Mouse (Mus musculus) liver, embryonic 12.5 days (tissue): Measurements from ENCODE around the gene Xpnpep3. TPM values are rescaled to one million over a fixed set of nuclear protein-coding genes. Genes with fewer than 3 reads are reported as not detected.
A peak's percentile ranks its signal among the peaks of the same experiment; 100 is the strongest.

ENCODE experiments used
- ATAC-seq: fragments of 200-750 bp; cut with Nextera tagmentation; 2 replicates; pipeline ENCODE4 v1.8.0; 2017; ENCODE audit warnings: moderate number of reproducible peaks, mild to moderate bottlenecking, moderate library complexity
- H3K27ac ChIP-seq: fragments of 300-500 bp; sonication (generic); 2 replicates; pipeline ENCODE4 v1.5.1; 2016; ENCODE audit warnings: mild to moderate bottlenecking
- H3K27me3 ChIP-seq: fragments of 300-500 bp; sonication (generic); replicated peaks from 2 replicates; pipeline ENCODE4 v1.6.1; 2016; ENCODE audit warnings: mild to moderate bottlenecking, moderate library complexity
- H3K36me3 ChIP-seq: fragments of 300-500 bp; sonication (generic); 2 replicates; pipeline ENCODE4 v1.6.1; 2016; ENCODE audit warnings: mild to moderate bottlenecking, moderate library complexity
- H3K4me1 ChIP-seq: fragments of 300-500 bp; sonication (generic); 2 replicates; pipeline ENCODE4 v1.6.1; 2016
- H3K4me2 ChIP-seq: fragments of 300-500 bp; sonication (generic); 2 replicates; pipeline ENCODE4 v1.6.1; 2016; ENCODE audit warnings: mild to moderate bottlenecking, moderate library complexity
- H3K4me3 ChIP-seq: fragments of 300-500 bp; sonication (generic); 2 replicates; pipeline ENCODE4 v1.5.1; 2016; ENCODE audit warnings: mild to moderate bottlenecking, moderate library complexity
- H3K9ac ChIP-seq: fragments of 300-500 bp; sonication (generic); 2 replicates; pipeline ENCODE4 v1.6.1; 2016; ENCODE audit warnings: mild to moderate bottlenecking, moderate library complexity
- H3K9me3 ChIP-seq: fragments of 300-500 bp; sonication (generic); replicated peaks from 2 replicates; pipeline ENCODE4 v1.6.1; 2016; ENCODE audit warnings: mild to moderate bottlenecking, moderate library complexity
- WGBS: fragments of 180-500 bp; shearing (Covaris S2); methylation state at CpG from one replicate; pipeline ENCODE4 v1.1.7; 2016; ENCODE audit not compliant: insufficient replicate concordance; 5-methylcytosine and 5-hydroxymethylcytosine counted together
- polyA plus RNA-seq: library from polyadenylated mRNA; unstranded; fragments of >200 nt; fragmentation: Nextera tagmentation; extraction: Ambion mirVana; gene quantifications from 2 replicates; pipeline ENCODE4 v1.2.1, GENCODE M21; 2016

Xpnpep3 gene
- 10.1 and 10.5 TPM in 2 replicates for polyA plus RNA-seq

DNA sequence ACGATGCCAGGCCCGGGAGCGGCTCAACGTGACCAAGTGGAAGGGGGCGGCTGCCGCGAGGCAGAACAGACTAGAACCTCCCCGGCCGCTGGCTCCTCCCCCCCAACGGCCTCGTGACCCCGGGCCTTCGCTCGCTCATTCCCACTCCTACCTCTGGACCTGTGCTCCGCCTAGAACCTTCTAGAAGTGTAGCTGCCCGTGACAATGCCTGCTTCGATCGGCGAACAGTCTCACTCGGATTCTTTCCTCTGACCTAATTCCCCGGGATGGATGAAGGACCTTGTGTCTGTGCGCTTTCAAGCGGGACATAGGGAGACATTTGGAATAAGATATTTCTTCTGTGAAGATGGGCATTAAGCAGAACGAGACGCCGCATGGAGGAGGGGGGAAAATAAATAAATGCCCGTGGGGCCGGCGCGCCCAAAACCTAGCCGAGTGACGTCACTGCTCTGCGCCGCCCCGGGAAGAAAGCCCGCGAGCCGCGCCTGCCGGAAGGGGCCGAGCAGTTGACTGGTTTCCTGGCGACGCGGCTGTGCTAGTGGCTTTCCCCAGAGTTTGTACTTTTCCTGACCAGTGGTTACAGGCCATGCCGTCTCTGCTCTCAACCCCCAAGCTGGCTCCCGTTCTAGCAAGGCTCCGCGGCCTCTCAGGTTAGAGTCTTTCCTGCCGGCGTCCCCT is at the start of gene Xpnpep3, which contains the start of gene St13:
TSS of gene Xpnpep3 (plus strand) at position 501 of the 678 bp plus-strand sequence.
TSS of gene St13 (minus strand) at position 440 of the 678 bp plus-strand sequence.
- Histone ChIP-seq H3K4me2 (peak within 1 kb of the TSS; percentile 96), H3K9me3 (no peaks in the 10 kb centered on the region), H3K27ac (peak within 1 kb of the TSS; percentile 92), H3K4me1 (peaks cover 48% of the 10 kb centered on the region), H3K36me3 (peaks cover 10% of the 10 kb centered on the region; the same call in 1 of the 2 replicates), H3K4me3 (peak within 1 kb of the TSS; percentile 88), H3K9ac (peak within 1 kb of the TSS; percentile 96), H3K27me3 (no peaks in the 10 kb centered on the region)
- ATAC-seq: peak; percentile 99
- under 1% methylated on average over 49 of the region's 50 CpGs for WGBS

DNA sequence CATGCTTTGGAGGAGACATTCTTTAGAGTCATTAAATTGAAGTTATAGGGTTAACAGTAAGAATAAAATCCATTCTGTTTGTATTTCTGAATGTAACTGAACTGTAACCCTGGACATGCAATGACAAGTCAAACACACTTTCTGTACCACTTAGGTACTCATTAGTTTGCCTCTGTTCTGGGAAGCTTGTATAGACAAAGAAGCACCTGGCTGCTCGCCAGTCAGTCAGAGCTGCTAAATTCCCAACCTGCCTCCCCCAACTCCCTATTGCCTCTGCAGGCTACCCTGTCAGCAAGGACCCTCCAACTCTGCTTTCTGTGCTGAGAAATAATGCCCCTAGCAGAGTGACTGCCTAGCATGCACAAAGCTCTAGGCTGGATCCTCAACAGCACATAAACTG is 49.5 kb upstream of the Xpnpep3 start:
- Histone ChIP-seq H3K27me3 (no peaks in the 10 kb centered on the region), H3K4me3 (no peak overlapping the region), H3K9me3 (no peaks in the 10 kb centered on the region), H3K9ac (no peak overlapping the region), H3K4me1 (peaks cover 19% of the 10 kb centered on the region), H3K27ac (no peak overlapping the region), H3K4me2 (no peak overlapping the region), H3K36me3 (no peaks in the 10 kb centered on the region)
- WGBS: 58% methylated on average over 1 of the region's 1 CpGs
- ATAC-seq: no peak

DNA sequence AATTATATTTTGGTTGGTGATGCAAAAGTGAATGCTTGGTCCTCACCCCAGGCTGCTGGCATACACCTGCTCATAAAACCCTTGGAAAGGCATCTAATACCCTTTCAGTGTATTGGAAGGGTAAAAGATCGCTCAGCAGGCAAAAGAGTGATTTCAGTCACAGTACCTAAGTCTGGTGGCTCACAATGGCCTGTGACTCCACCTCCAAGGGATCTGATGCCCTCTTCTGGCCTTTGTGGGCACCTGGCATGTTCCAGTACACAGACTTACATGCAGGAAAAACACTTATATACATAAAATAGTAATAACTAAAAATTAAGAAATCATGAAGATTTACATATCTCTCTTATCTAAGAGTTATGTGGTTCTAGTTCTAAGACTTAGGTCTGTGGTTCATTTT is 47.3 kb upstream of the Xpnpep3 start:
- no peaks in the 10 kb centered on the region for H3K9me3 ChIP-seq
- H3K27ac ChIP-seq: no peak overlapping the region
- no peak for ATAC-seq
- H3K4me3 ChIP-seq: no peak overlapping the region
- 63% methylated on average over 1 of the region's 1 CpGs for WGBS
- no peaks in the 10 kb centered on the region for H3K27me3 ChIP-seq
- H3K9ac ChIP-seq: no peak overlapping the region
- H3K36me3 ChIP-seq: 0 out of 2 replicates have a peak, but pooled peaks cover 2% of the 10 kb centered on the region
- no peak overlapping the region for H3K4me2 ChIP-seq
- peaks cover 27% of the 10 kb centered on the region for H3K4me1 ChIP-seq

DNA sequence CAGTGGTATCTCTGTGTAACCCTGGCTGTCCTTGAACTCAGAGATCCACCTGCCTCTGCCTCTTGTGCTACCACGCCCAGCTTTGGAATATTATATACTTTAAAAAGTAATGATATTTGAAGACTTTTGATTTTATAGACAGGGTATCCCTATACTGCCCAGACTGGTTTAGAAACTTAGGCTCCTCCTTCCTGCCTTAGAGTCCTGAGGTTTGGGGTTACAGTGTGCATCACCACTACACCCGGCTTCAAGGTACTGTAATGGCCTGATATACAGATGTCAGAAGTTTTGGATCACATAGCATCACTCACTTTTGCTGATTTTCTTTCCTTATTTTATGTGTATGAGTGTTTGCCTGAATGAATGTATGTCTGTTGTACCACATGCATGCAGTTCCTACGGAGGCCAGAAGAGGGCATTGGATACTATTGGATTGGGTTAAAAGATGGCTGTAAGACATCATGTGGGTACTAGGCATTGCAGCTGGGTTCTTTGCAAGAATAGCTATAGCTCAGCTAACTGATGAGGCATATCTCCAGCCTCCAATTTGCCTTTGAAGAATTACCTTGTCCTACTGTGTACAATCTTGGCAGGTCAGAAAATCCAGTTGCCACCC is 44.7 kb upstream of the Xpnpep3 start:
- H3K4me1 ChIP-seq: peaks cover 31% of the 10 kb centered on the region
- 0 out of 2 replicates have a peak, but pooled peaks cover 2% of the 10 kb centered on the region for H3K36me3 ChIP-seq
- no peak overlapping the region for H3K4me3 ChIP-seq
- no peak for ATAC-seq
- 45% methylated on average over 3 of the region's 3 CpGs for WGBS
- H3K9me3 ChIP-seq: no peaks in the 10 kb centered on the region
- no peak overlapping the region for H3K9ac ChIP-seq
- H3K4me2 ChIP-seq: no peak overlapping the region
- no peak overlapping the region for H3K27ac ChIP-seq
- H3K27me3 ChIP-seq: no peaks in the 10 kb centered on the region

DNA sequence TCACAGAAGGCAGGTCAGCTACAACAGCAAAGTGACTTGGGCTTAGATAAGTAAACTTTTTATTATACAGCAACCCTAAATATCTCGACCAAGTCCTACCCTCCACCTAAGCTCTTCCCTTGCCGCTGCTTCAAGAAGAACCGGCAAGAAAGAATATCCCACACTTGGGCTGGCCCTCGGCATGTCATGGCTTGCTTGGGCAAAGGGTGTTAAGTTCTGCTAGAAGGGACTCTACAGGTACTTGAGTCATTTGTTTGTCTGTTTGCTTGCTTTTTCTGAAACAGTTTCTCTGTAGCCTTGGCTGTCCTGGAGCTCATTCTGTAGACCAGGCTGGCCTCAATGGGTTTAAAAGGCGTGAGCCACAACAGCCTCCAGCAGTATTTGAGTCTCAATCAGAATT is 43.0 kb upstream of the Xpnpep3 start:
- Histone ChIP-seq H3K4me3 (no peak overlapping the region), H3K9me3 (no peaks in the 10 kb centered on the region), H3K9ac (no peak overlapping the region), H3K27me3 (no peaks in the 10 kb centered on the region), H3K27ac (no peak overlapping the region), H3K36me3 (0 out of 2 replicates have a peak, but pooled peaks cover 2% of the 10 kb centered on the region), H3K4me1 (peaks cover 40% of the 10 kb centered on the region), H3K4me2 (no peak overlapping the region)
- ATAC-seq: no peak
- 63% methylated on average over 5 of the region's 5 CpGs for WGBS

DNA sequence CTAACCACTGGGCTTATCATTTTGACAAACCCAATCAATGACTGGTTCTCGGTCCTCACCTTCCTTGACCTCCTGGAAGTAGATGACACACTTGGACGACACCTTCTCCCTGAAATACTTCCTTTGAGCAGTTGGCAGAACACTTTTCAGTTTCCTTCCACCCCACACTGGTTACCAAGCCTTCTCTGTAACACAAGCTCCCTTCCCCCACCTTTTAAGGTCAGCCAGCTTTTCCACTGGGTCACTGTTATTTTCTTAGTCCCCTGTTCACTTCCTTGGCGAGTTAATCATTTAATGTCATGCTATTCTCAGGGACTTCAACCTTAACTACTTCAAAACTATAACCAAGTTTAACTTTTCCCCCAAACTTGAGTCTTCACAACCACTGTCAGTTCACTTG is 41.0 kb upstream of the Xpnpep3 start:
- no peaks in the 10 kb centered on the region for H3K9me3 ChIP-seq

DNA sequence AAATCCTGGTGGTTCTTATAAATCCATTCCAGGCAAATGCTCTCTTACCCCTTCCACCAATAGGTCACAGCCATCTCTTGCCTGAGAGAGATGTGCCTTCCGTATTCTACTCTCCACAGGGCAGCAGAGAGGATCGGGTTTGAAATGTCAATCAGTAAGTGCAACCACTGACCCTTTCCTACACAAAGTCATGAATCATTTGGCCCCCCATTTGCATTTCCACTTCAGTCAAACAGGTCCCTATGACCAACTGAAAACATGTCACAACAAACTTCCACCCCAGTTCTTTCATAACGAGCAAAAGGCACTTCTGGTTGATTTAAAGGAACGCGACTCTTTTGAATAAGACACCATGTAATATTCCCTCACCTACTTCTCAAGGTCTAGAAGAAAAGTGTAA is 40.5 kb upstream of the Xpnpep3 start:
- Histone ChIP-seq H3K36me3 (peaks cover 12% of the 10 kb centered on the region), H3K4me3 (peak overlapping the region; percentile 76), H3K9me3 (no peaks in the 10 kb centered on the region), H3K4me2 (peak overlapping the region; percentile 87), H3K9ac (0 out of 2 replicates have a peak overlapping the region, but pooled peaks have one; percentile 80), H3K27ac (no peak overlapping the region), H3K27me3 (no peaks in the 10 kb centered on the region), H3K4me1 (peaks cover 56% of the 10 kb centered on the region)
- ATAC-seq: no peak
- WGBS: 77% methylated on average over 5 of the region's 5 CpGs

More for the DNA sequence above, 41.0 kb upstream of the Xpnpep3 start:
- H3K36me3 ChIP-seq: peaks cover 9% of the 10 kb centered on the region
- WGBS: 58% methylated on average over 3 of the region's 3 CpGs
- no peak overlapping the region for H3K27ac ChIP-seq
- H3K9ac ChIP-seq: no peak overlapping the region
- H3K27me3 ChIP-seq: no peaks in the 10 kb centered on the region
- peaks cover 55% of the 10 kb centered on the region for H3K4me1 ChIP-seq
- H3K4me3 ChIP-seq: no peak overlapping the region
- no peak for ATAC-seq
- peak overlapping the region; percentile 87 for H3K4me2 ChIP-seq

DNA sequence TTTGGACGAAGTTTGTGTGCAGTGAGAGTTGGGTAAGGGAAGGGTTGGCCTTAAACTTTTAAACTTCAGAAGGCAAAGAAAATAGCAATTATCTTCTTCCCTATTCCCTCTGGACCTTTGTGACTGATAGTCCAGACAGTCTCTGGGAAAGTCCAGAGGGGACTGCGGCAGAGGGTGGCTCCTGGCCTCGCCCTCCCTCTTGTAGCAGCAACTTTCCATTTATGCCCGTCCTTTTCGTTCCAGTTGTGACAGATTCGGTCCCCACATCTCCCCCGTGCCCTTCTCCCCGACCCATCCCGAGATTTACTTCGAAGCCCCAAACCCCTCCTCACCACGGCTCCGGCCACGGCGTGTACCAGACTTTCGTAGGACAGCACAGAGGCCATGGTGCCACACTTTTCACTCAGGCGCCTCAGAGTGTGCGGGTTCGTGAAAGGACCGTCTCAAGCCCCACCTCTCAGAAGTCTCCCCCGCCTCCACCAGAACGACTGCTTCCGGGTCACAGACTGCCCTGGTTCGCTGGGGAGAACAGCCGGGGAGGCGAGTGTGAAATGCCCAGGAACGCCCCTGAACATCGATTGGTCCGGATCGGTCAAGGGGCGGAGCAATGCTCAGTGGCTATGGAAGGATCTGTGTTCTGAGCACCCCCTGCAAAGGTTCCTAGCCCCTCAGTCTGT is 39.5 kb upstream of the Xpnpep3 start, which contains the start of gene Slc25a17:
TSS of gene Slc25a17 (minus strand) at position 468 of the 677 bp plus-strand sequence.
- peak within 1 kb of the TSS; percentile 76 for H3K4me3 ChIP-seq
- H3K4me2 ChIP-seq: peak within 1 kb of the TSS; percentile 87
- H3K36me3 ChIP-seq: peaks cover 23% of the 10 kb centered on the region
- no peaks in the 10 kb centered on the region for H3K27me3 ChIP-seq
- peaks cover 56% of the 10 kb centered on the region for H3K4me1 ChIP-seq
- ATAC-seq: peak; percentile 99
- H3K27ac ChIP-seq: peak within 1 kb of the TSS; percentile 85
- WGBS: 1% methylated on average over 30 of the region's 30 CpGs
- no peaks in the 10 kb centered on the region for H3K9me3 ChIP-seq
- peak within 1 kb of the TSS; percentile 80 for H3K9ac ChIP-seq

DNA sequence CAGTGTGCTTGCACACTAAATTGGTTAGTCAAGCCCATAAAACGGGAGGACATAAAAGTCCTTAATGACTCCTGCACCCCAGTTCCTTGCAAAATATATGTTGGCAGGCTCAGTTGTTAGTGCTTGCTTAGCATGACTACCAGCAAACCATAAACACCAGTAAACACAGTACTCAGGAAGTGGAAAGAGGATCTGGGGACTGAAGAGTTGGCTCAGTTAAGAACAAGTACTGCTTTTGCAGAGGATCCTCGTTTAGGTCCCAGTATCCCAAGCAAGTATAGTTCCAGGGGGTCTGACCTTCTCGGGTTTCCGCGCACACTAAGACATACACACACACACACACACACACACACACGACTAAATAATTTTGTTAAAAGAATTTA is 38.9 kb upstream of the Xpnpep3 start:
- peak overlapping the region; percentile 76 for H3K4me3 ChIP-seq
- H3K9me3 ChIP-seq: no peaks in the 10 kb centered on the region
- 32% methylated on average over 6 of the region's 6 CpGs for WGBS
- peaks cover 56% of the 10 kb centered on the region for H3K4me1 ChIP-seq
- peak overlapping the region; percentile 87 for H3K4me2 ChIP-seq
- H3K9ac ChIP-seq: peak overlapping the region; percentile 47
- H3K36me3 ChIP-seq: peaks cover 28% of the 10 kb centered on the region
- peak; percentile 50 for ATAC-seq
- peak overlapping the region; percentile 85 for H3K27ac ChIP-seq
- H3K27me3 ChIP-seq: no peaks in the 10 kb centered on the region

DNA sequence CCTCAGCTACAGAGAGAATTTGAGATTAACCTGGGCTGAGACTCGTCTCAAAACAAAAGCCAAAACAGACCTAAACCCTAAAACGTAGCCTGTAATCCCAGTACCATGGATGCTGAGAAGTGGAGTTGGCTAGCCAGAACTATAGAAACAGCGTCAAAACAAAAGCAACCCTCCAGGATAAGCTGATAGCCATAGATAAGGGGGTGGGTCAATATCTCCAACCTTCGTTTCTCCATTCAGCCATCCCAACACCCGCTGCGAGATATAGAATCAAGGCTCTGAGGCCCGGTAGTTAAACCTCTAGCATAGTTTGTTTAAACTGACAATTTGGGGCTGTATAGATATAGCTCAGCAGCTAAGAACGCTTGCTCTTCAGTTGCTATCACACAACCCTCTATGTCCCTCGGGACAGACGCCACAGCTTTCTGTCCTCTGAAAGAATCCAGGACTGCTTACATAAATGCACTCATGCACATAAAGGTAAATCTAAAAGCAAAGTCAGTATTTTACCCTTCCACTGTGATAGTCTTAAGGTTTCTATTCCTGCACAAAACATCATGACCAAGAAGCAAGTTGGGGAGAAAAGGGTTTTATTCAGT is 38.4 kb upstream of the Xpnpep3 start:
- ATAC-seq: peak; percentile 9; the same call in 1 of the 2 replicates
- H3K4me1 ChIP-seq: peaks cover 54% of the 10 kb centered on the region
- peaks cover 33% of the 10 kb centered on the region for H3K36me3 ChIP-seq
- H3K9me3 ChIP-seq: no peaks in the 10 kb centered on the region
- peak overlapping the region; percentile 87 for H3K4me2 ChIP-seq
- H3K27me3 ChIP-seq: no peaks in the 10 kb centered on the region
- H3K4me3 ChIP-seq: peak overlapping the region; percentile 76
- peak overlapping the region; percentile 85 for H3K27ac ChIP-seq
- WGBS: 9% methylated on average over 10 of the region's 10 CpGs
- peak overlapping the region; percentile 47 for H3K9ac ChIP-seq

DNA sequence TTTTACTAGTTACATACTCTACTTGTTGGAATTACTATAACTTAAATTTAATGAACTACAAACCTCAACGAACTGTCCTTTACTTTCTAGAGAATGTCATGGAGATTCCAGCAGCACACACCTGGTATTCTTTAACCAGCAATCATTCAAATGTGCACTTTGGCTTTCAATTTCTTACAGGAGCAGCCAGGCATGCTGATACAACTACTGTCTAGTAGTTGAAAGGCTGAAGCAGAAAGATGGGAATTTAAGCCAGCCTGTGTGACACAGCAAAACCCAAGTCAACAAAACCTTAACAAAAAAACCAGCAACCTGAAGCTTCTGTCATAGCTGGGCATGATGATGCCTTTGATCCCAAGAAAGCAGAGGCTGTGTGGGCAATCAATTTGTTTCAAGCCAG is 37.4 kb upstream of the Xpnpep3 start:
- Histone ChIP-seq H3K27ac (peak overlapping the region; percentile 85), H3K27me3 (no peaks in the 10 kb centered on the region), H3K36me3 (peaks cover 41% of the 10 kb centered on the region), H3K4me1 (peaks cover 47% of the 10 kb centered on the region), H3K4me2 (0 out of 2 replicates have a peak overlapping the region, but pooled peaks have one; percentile 87), H3K9ac (no peak overlapping the region), H3K4me3 (no peak overlapping the region), H3K9me3 (no peaks in the 10 kb centered on the region)
- 67% methylated on average over 1 of the region's 1 CpGs for WGBS
- no peak for ATAC-seq
